In the genomic region with DNA sequence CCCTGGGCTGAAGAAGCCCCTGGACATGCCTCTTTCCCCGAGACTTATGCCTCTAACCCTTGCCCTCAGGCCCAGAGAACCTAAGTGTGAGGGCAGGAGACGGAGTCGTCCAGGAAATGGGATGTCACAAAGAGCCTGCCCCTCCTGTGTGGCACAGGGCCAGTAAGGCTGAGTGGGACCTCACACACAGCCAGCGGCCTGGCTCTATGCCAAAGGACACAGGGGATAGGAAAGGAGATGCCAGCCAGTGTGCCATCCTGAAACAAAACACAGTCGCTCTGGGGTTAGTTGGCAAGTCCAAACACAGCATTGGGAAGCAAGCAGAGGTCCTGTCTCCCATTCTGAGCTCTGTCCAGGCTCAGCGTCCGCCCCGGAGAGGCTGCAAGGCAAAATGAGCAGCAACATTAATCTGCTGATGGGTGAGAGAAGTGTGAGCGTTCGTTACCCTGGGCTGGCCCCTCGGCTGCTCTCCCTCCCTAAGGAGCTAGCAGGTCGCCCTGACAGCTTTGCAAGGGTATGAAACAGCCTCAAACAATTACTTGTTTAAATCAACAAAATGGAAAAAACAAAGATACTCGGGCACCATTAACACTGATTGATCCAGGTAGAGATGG, we compare ENCODE assay signal across 10 mouse cellular contexts.
A peak's percentile ranks its signal among the peaks of the same experiment; 100 is the strongest.
DNase-seq lines count a peak whose midpoint lies in the region; ATAC-seq lines count a peak whose summit lies in the region.
"Had no signal": no experiment of that assay in that cellular context is flagged by ENCODE, and none has a peak within 500 bp of the region (broad histone marks: within the 10 kb centered on the region; RNA-seq: fewer than 3 reads in every experiment).

No protein-coding gene starts in this region.

- H3K9ac ChIP-seq in kidney, embryonic 14.5 days (ENCODE audit: low read depth, low read length) = no peak overlapping the region
- H3K9ac ChIP-seq: embryonic facial prominence, embryonic 15.5 days; liver, embryonic 15.5 days had no signal

- H3K36me3 ChIP-seq in kidney, embryonic 14.5 days (ENCODE audit: control insufficient read depth, insufficient read depth, low read length) = no peaks in the 10 kb centered on the region
- H3K36me3 ChIP-seq: G1E; liver, embryonic 15.5 days had no signal

- WGBS in kidney, embryonic 14.5 days = 60% methylated on average over 13 of the region's 13 CpGs

- no peaks in the 10 kb centered on the region for H3K9me3 ChIP-seq in kidney, embryonic 14.5 days (ENCODE audit: control insufficient read depth, low read length)
- H3K9me3 ChIP-seq: embryonic facial prominence, embryonic 15.5 days; liver, embryonic 15.5 days had no signal

- no peaks in the 10 kb centered on the region for H3K4me1 ChIP-seq in kidney, embryonic 14.5 days (ENCODE audit: control insufficient read depth, insufficient read depth, low read length)
- H3K4me1 ChIP-seq: liver, embryonic 15.5 days had no signal

- DNase-seq in kidney, adult 11 months = peak; percentile 8
- peak; percentile 22 for DNase-seq in Muller cell, postnatal 12 days (ENCODE audit: inconsistent ontology term)
- peak; percentile 81 for DNase-seq in adrenal gland, postnatal 14 days
- DNase-seq in kidney, postnatal 25 days = peak; percentile 54 to 69
- no peak for DNase-seq in embryo, embryonic 10 days (ENCODE audit: low spot score)

- no peak overlapping the region for H3K4me2 ChIP-seq in kidney, embryonic 14.5 days (replicated peaks; ENCODE audit: low read depth, low read length)
- H3K4me2 ChIP-seq: embryonic facial prominence, embryonic 15.5 days; liver, embryonic 15.5 days had no signal

- no peaks in the 10 kb centered on the region for H3K27me3 ChIP-seq in kidney, embryonic 14.5 days (ENCODE audit: control insufficient read depth, insufficient read depth, low read length)
- H3K27me3 ChIP-seq: embryonic facial prominence, embryonic 15.5 days; liver, embryonic 15.5 days had no signal

- H3K4me3 ChIP-seq in kidney, embryonic 14.5 days (ENCODE audit: low read length) = no peak overlapping the region
- H3K4me3 ChIP-seq: embryonic facial prominence, embryonic 15.5 days; liver, embryonic 15.5 days had no signal

- H3K27ac ChIP-seq in kidney, embryonic 14.5 days (ENCODE audit: low read depth, low read length) = no peak overlapping the region
- H3K27ac ChIP-seq: embryonic facial prominence, embryonic 15.5 days; liver, embryonic 15.5 days had no signal

- no peak for ATAC-seq in kidney, embryonic 14.5 days (ENCODE audit: low FRiP score, low TSS enrichment)
- no peak for ATAC-seq in frontal cortex, adult (ENCODE audit: low TSS enrichment)
